Mouse (Mus musculus) kidney, adult 2 months (tissue): ENCODE measurements around the gene Snx19.

Source experiments
- CTCF ChIP-seq: fragments of 200-500 bp; conservative IDR thresholded peaks from 2 replicates; pipeline ENCODE4 v1.5.1; 2011; ENCODE audit warnings: low read depth, mild to moderate bottlenecking, control low read depth, low read length, moderate library complexity, mixed read lengths; ENCODE audit not compliant: insufficient read depth, insufficient read length
- POLR2A ChIP-seq: fragments of 200-500 bp; IDR thresholded peaks from one replicate; pipeline ENCODE4 v1.6.1; 2011; ENCODE audit warnings: low read depth, low read length, control low read depth

DNA sequence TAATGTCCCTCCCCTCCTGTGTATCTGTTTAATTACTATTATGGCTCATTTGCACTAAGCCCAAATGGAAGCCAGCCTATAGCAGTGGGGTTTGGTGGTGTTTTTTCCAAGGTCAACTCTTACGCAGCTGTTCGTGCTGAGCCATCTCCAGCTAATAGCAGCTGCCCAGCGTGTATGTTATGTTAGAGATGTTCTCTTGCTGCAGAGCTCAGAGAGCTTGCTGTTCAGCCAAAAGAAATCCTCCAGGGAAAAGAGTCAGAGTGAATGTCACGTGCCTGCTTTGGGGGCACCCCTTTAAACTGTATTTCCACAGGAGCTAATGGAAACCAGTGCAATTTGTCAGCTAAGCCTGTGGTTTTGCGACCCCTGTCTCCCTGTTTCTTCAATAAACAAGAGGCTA, 82.1 kb downstream of the Snx19 start:
- TF ChIP-seq POLR2A: no peak
- TF ChIP-seq CTCF: no peak
